Mouse (Mus musculus) ES-Bruce4 (cell line): Measurements from ENCODE around the gene Slc7a14. TPM values are rescaled to one million over a fixed set of nuclear protein-coding genes. Genes with fewer than 3 reads are reported as not detected.

Experiments
- H3K27ac ChIP-seq: 2 replicates; pipeline ENCODE4 v1.5.1; 2012; ENCODE audit warnings: low read length, inconsistent platforms; ENCODE audit not compliant: insufficient read depth
- H3K27me3 ChIP-seq: 2 replicates; pipeline ENCODE4 v1.6.1; 2012; ENCODE audit warnings: mild to moderate bottlenecking, low read length, inconsistent platforms; ENCODE audit not compliant: control insufficient read depth, poor library complexity, insufficient read depth, severe bottlenecking
- H3K36me3 ChIP-seq: 2 replicates; pipeline ENCODE4 v1.6.1; 2012; ENCODE audit warnings: inconsistent platforms, mild to moderate bottlenecking, low read length, moderate library complexity; ENCODE audit not compliant: control insufficient read depth, poor library complexity, insufficient read depth, severe bottlenecking
- H3K4me1 ChIP-seq: one replicate; pipeline ENCODE4 v1.8.1; 2011; ENCODE audit warnings: low read length; ENCODE audit not compliant: control insufficient read depth, insufficient read depth
- H3K4me3 ChIP-seq: 2 replicates; pipeline ENCODE4 v1.5.1; 2011; ENCODE audit warnings: low read depth, mild to moderate bottlenecking, low read length
- H3K9ac ChIP-seq: 2 replicates; pipeline ENCODE4 v1.6.1; 2012; ENCODE audit warnings: low read depth, mild to moderate bottlenecking, inconsistent platforms; ENCODE audit not compliant: poor library complexity, severe bottlenecking
- H3K9me3 ChIP-seq: replicated peaks from 2 replicates; pipeline ENCODE4 v1.6.1; 2012; ENCODE audit warnings: mild to moderate bottlenecking, low read length, inconsistent platforms; ENCODE audit not compliant: control insufficient read depth, poor library complexity, insufficient read depth, severe bottlenecking
- CTCF ChIP-seq: IDR thresholded peaks from one replicate; pipeline ENCODE4 v1.8.1; 2011; ENCODE audit warnings: low read depth, low read length
- EP300 ChIP-seq: IDR thresholded peaks from 2 replicates; pipeline ENCODE4 v1.6.1; 2011; ENCODE audit warnings: low read depth, low read length; ENCODE audit not compliant: insufficient read depth
- POLR2A ChIP-seq: IDR thresholded peaks from one replicate; pipeline ENCODE4 v1.8.1; 2011; ENCODE audit warnings: low read length; ENCODE audit not compliant: insufficient read depth
- polyA plus RNA-seq: library from polyadenylated mRNA; stranded (reverse); fragments of >200 nt; gene quantifications from 2 replicates; pipeline ENCODE4 v1.2.4, GENCODE M21; 2011; ENCODE audit warnings: low read depth; ENCODE audit not compliant: missing spikeins, insufficient read depth, insufficient read length

The Slc7a14 gene
- polyA plus RNA-seq, result 0.10 TPM in 1 of 2 replicates, not detected in the other

DNA sequence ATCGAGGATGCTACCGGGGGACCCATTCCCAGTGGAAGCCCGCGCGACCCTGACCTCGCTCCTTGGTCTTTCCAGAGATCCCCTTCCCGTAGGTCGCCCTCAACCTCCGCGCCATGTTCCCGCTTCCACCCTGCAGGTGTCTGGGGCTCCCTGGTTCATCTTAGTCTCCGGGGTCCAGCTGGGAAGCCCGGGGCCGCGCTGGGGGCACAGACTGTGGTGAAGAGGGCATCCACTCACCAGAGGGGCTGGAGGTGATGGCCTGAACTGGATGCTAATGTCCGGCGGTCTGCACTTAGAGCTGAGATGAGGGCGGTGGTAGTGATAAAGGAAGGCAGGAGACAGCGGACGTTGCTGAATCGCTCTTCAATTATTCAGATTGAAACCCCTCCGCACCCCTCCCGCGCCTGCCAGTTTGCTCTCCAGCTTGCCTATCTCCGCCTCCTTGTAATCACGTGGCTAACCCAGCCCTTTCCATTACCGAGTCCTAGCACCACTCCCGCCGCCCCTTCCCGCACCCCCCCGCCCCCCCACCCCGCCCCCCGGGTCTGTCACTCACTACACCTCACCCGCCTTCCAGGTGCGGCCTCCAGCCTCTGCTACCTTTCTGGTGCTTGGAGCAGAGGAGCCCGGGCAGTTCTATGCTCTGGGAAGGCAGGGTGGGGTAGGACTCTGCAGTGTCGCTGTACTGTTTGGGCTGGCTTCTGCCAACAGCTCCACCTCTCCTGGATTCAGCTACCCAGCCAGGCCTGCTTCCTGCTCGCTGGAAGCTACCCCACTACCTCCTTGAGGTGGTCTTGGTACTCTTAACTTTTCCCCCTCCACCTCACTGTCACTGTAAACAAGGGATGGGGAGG lies at the start of gene Slc7a14:
TSS of gene Slc7a14 (minus strand) at position 445 of the 854 bp plus-strand sequence.
- peak within 1 kb of the TSS; percentile 63 for H3K4me3 ChIP-seq
- TF ChIP-seq EP300, result no peak
- TF ChIP-seq POLR2A, result no peak
- no peak for TF ChIP-seq CTCF
- no peaks in the 10 kb centered on the region for H3K9me3 ChIP-seq
- H3K9ac ChIP-seq, result peak within 1 kb of the TSS; percentile 24
- H3K27ac ChIP-seq, result no peak within 1 kb of the TSS
- peaks cover 3% of the 10 kb centered on the region for H3K27me3 ChIP-seq
- no peaks in the 10 kb centered on the region for H3K36me3 ChIP-seq
- H3K4me1 ChIP-seq, result no peaks in the 10 kb centered on the region

- no peak overlapping the region for H3K4me3 ChIP-seq
- H3K27ac ChIP-seq, result no peak overlapping the region
- no peaks in the 10 kb centered on the region for H3K36me3 ChIP-seq
- H3K4me1 ChIP-seq, result no peaks in the 10 kb centered on the region
- no peaks in the 10 kb centered on the region for H3K27me3 ChIP-seq
- no peak overlapping the region for H3K9ac ChIP-seq
- no peak for TF ChIP-seq EP300
- no peak for TF ChIP-seq CTCF
- no peak for TF ChIP-seq POLR2A
- H3K9me3 ChIP-seq, result no peaks in the 10 kb centered on the region
Observed at GRCm38 (mm10) chr3:31346540-31346939, 36.4 kb upstream of the Slc7a14 start.

GRCm38 (mm10) chr3:31345766-31346165 lies 35.6 kb upstream of the Slc7a14 start:
- TF ChIP-seq CTCF (no peak), POLR2A (no peak), EP300 (no peak)

GRCm38 (mm10) chr3:31339236-31339635 lies 29.1 kb upstream of the Slc7a14 start:
- H3K9me3 ChIP-seq, result no peaks in the 10 kb centered on the region
- no peaks in the 10 kb centered on the region for H3K36me3 ChIP-seq
- H3K27me3 ChIP-seq, result no peaks in the 10 kb centered on the region
- H3K9ac ChIP-seq, result no peak overlapping the region
- TF ChIP-seq CTCF (no peak), EP300 (no peak)
- H3K4me3 ChIP-seq, result no peak overlapping the region
- H3K4me1 ChIP-seq, result no peaks in the 10 kb centered on the region
- no peak overlapping the region for H3K27ac ChIP-seq

More at GRCm38 (mm10) chr3:31345766-31346165, 35.6 kb upstream of the Slc7a14 start:
- H3K9ac ChIP-seq, result no peak overlapping the region
- H3K27me3 ChIP-seq, result no peaks in the 10 kb centered on the region
- H3K4me1 ChIP-seq, result no peaks in the 10 kb centered on the region
- H3K4me3 ChIP-seq, result no peak overlapping the region
- no peak overlapping the region for H3K27ac ChIP-seq
- no peaks in the 10 kb centered on the region for H3K36me3 ChIP-seq
- no peaks in the 10 kb centered on the region for H3K9me3 ChIP-seq

DNA sequence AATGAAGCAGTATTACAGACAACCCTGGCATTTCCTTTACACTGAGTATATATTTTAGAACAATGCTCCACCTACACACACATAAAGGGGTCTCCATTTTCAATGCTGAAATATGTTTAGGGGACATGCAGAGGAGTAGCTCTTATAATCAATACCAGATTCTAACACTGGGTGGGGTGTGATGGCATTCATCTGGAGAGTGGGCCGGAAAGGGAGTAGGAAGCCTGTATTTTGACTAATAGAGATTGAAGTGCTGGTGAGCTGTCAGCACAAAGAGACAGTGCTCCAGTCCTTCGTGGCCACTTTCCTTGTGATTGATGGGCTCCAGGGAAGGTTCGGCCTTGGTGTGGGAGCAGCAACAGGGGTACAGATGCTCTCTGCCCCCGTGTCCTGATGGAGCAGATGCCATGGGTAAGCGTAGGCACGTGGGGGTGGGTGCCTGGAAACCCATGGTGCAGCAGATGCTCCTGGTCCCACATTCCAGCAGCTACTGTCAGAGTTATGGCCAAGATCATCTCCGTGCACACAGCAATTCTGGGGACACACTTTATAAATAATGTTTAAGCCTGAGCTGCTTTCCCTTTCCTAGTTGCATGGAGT lies 18.2 kb upstream of the Slc7a14 start:
- H3K9me3 ChIP-seq, result no peaks in the 10 kb centered on the region
- H3K4me3 ChIP-seq, result no peak overlapping the region
- no peaks in the 10 kb centered on the region for H3K27me3 ChIP-seq
- H3K27ac ChIP-seq, result no peak overlapping the region
- H3K36me3 ChIP-seq, result no peaks in the 10 kb centered on the region
- H3K4me1 ChIP-seq, result no peaks in the 10 kb centered on the region
- TF ChIP-seq EP300 (no peak), POLR2A (no peak), CTCF (no peak)
- no peak overlapping the region for H3K9ac ChIP-seq

GRCm38 (mm10) chr3:31327791-31328190 lies 17.6 kb upstream of the Slc7a14 start:
- Histone ChIP-seq H3K9me3 (no peaks in the 10 kb centered on the region), H3K27me3 (no peaks in the 10 kb centered on the region), H3K27ac (no peak overlapping the region), H3K36me3 (no peaks in the 10 kb centered on the region), H3K4me3 (no peak overlapping the region), H3K9ac (no peak overlapping the region), H3K4me1 (no peaks in the 10 kb centered on the region)
- TF ChIP-seq EP300 (no peak), CTCF (no peak), POLR2A (no peak)
